Mouse (Mus musculus): ENCODE measurements around the gene Sh3glb2. TPM values are rescaled to one million over a fixed set of nuclear protein-coding genes. Genes with fewer than 3 reads are reported as not detected.

Sh3glb2 gene
- polyA plus RNA-seq, 1 experiment from 2014 or later, result 89.3 TPM

- Histone ChIP-seq H3K27me3 (ENCODE audit: insufficient read depth, poor library complexity, severe bottlenecking) (no peaks in the 10 kb centered on the region), H3K36me3 (peaks cover 98% of the 10 kb centered on the region), H3K27ac (no peak overlapping the region), H3K4me1 (replicated peaks) (no peaks in the 10 kb centered on the region), H3K9me3 (no peaks in the 10 kb centered on the region), H3K4me3 (no peak overlapping the region)
- 93% methylated on average over 4 of the region's 4 CpGs for WGBS
- no peak for DNase-seq (ENCODE audit: low spot score)
These were observed 43.0 kb downstream of the Sh3glb2 start for GRCm38 (mm10) chr2:30316136-30316535.

- DNase-seq (ENCODE audit: low spot score), result no peak
- no peak overlapping the region for H3K4me3 ChIP-seq
- no peaks in the 10 kb centered on the region for H3K9me3 ChIP-seq
- 94% methylated on average over 2 of the region's 2 CpGs for WGBS
- H3K27ac ChIP-seq, result no peak overlapping the region
- H3K27me3 ChIP-seq (ENCODE audit: insufficient read depth, poor library complexity, severe bottlenecking), result no peaks in the 10 kb centered on the region
- peaks cover 98% of the 10 kb centered on the region for H3K36me3 ChIP-seq
- H3K4me1 ChIP-seq (replicated peaks), result no peaks in the 10 kb centered on the region
These were observed 47.7 kb downstream of the Sh3glb2 start for GRCm38 (mm10) chr2:30311481-30311880.

- H3K4me1 ChIP-seq (replicated peaks), result no peaks in the 10 kb centered on the region
- peaks cover 98% of the 10 kb centered on the region for H3K36me3 ChIP-seq
- no peaks in the 10 kb centered on the region for H3K27me3 ChIP-seq (ENCODE audit: insufficient read depth, poor library complexity, severe bottlenecking)
- H3K27ac ChIP-seq, result no peak overlapping the region
- H3K9me3 ChIP-seq, result no peaks in the 10 kb centered on the region
- no peak overlapping the region for H3K4me3 ChIP-seq
- 92% methylated on average over 3 of the region's 3 CpGs for WGBS
- no peak for DNase-seq (ENCODE audit: low spot score)
These were observed 49.8 kb downstream of the Sh3glb2 start for GRCm38 (mm10) chr2:30309351-30309750.

GRCm38 (mm10) chr2:30306087-30306486 lies 53.0 kb downstream of the Sh3glb2 start:
- H3K4me3 ChIP-seq, result no peak overlapping the region
- H3K36me3 ChIP-seq, result peaks cover 100% of the 10 kb centered on the region
- no peaks in the 10 kb centered on the region for H3K9me3 ChIP-seq
- DNase-seq (ENCODE audit: low spot score), result no peak
- 95% methylated on average over 7 of the region's 7 CpGs for WGBS
- H3K4me1 ChIP-seq (replicated peaks), result no peaks in the 10 kb centered on the region
- H3K27ac ChIP-seq, result no peak overlapping the region
- no peaks in the 10 kb centered on the region for H3K27me3 ChIP-seq (ENCODE audit: insufficient read depth, poor library complexity, severe bottlenecking)

DNA sequence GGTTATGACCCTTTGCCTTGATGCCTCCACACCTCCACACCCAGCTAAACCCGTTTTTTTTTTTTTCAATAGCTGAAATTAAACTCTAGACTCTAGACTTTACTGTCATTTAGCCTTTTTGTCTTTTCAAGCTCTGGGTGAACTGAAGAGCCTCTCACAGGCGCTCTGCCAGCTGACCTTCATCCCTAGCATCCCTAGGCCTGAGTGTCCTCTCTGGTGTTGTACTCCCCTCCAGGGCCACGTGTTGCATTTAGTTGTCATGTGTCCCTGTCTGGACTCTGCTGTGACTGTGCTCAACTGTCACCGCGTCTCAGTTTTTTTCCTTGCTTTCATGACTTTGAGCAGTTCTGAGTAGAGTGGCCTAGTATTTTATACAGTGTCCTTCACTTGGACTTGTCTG lies 59.2 kb downstream of the Sh3glb2 start:
- Histone ChIP-seq H3K9me3 (no peaks in the 10 kb centered on the region), H3K36me3 (peaks cover 100% of the 10 kb centered on the region), H3K4me1 (replicated peaks) (no peaks in the 10 kb centered on the region), H3K27ac (no peak overlapping the region), H3K27me3 (ENCODE audit: insufficient read depth, poor library complexity, severe bottlenecking) (no peaks in the 10 kb centered on the region), H3K4me3 (no peak overlapping the region)
- 89% methylated on average over 5 of the region's 5 CpGs for WGBS
- no peak for DNase-seq (ENCODE audit: low spot score)

GRCm38 (mm10) chr2:30299525-30299924 lies 59.6 kb downstream of the Sh3glb2 start:
- Histone ChIP-seq H3K27ac (no peak overlapping the region), H3K4me3 (no peak overlapping the region), H3K36me3 (peaks cover 95% of the 10 kb centered on the region), H3K4me1 (replicated peaks) (no peaks in the 10 kb centered on the region), H3K9me3 (no peaks in the 10 kb centered on the region), H3K27me3 (ENCODE audit: insufficient read depth, poor library complexity, severe bottlenecking) (no peaks in the 10 kb centered on the region)
- DNase-seq (ENCODE audit: low spot score), result no peak
- WGBS, result 87% methylated on average over 3 of the region's 3 CpGs

Other genes with a start within 250 kb of the Sh3glb2 start
- 6.5 and 8.7 TPM in 2 replicates for gene Zer1, start 234.8 kb downstream of the Sh3glb2 start, polyA plus RNA-seq (2016; fragmentation: Nextera tagmentation; extraction: Ambion mirVana)
- gene Tbc1d13, start 225.6 kb downstream of the Sh3glb2 start, polyA plus RNA-seq (2016; fragmentation: Nextera tagmentation; extraction: Ambion mirVana), result 6.9 and 10.2 TPM in 2 replicates
- gene Endog, start 187.8 kb downstream of the Sh3glb2 start, polyA plus RNA-seq (2016; fragmentation: Nextera tagmentation; extraction: Ambion mirVana), result 15.9 and 17.5 TPM in 2 replicates
- 79.7 and 87.6 TPM in 2 replicates for gene Spout1, start 180.9 kb downstream of the Sh3glb2 start, polyA plus RNA-seq (2016; fragmentation: Nextera tagmentation; extraction: Ambion mirVana)
- gene Kyat1, start 153.5 kb downstream of the Sh3glb2 start, polyA plus RNA-seq (2016; fragmentation: Nextera tagmentation; extraction: Ambion mirVana), result 9.0 and 11.4 TPM in 2 replicates
- 38.3 and 43.4 TPM in 2 replicates for gene Lrrc8a, start 121.6 kb downstream of the Sh3glb2 start, polyA plus RNA-seq (2016; fragmentation: Nextera tagmentation; extraction: Ambion mirVana)
- gene Gm28035, start 118.8 kb downstream of the Sh3glb2 start, polyA plus RNA-seq (2016; fragmentation: Nextera tagmentation; extraction: Ambion mirVana), result 0.10 TPM in 1 of 2 replicates, not detected in the other
- 3.1 and 5.5 TPM in 2 replicates for gene Phyhd1, start 93.1 kb downstream of the Sh3glb2 start, polyA plus RNA-seq (2016; fragmentation: Nextera tagmentation; extraction: Ambion mirVana)
- not detected in 2 replicates for gene Gm28038, start 78.3 kb downstream of the Sh3glb2 start, polyA plus RNA-seq (2016; fragmentation: Nextera tagmentation; extraction: Ambion mirVana)
- gene Dolk, start 73.0 kb downstream of the Sh3glb2 start, polyA plus RNA-seq (2016; fragmentation: Nextera tagmentation; extraction: Ambion mirVana), result 25.7 and 26.6 TPM in 2 replicates
- gene Nup188, start 72.9 kb downstream of the Sh3glb2 start, polyA plus RNA-seq (2016; fragmentation: Nextera tagmentation; extraction: Ambion mirVana), result 62.2 and 62.6 TPM in 2 replicates
- 29.7 and 33.6 TPM in 2 replicates for gene Miga2, start 4.9 kb upstream of the Sh3glb2 start, polyA plus RNA-seq (2016; fragmentation: Nextera tagmentation; extraction: Ambion mirVana)
- 52.9 and 55.6 TPM in 2 replicates for gene Dolpp1, start 32.9 kb upstream of the Sh3glb2 start, polyA plus RNA-seq (2016; fragmentation: Nextera tagmentation; extraction: Ambion mirVana)
- 22.4 and 26.7 TPM in 2 replicates for gene Crat, start 56.5 kb upstream of the Sh3glb2 start, polyA plus RNA-seq (2016; fragmentation: Nextera tagmentation; extraction: Ambion mirVana)
- 149 and 151 TPM in 2 replicates for gene Ptpa, start 56.7 kb upstream of the Sh3glb2 start, polyA plus RNA-seq (2016; fragmentation: Nextera tagmentation; extraction: Ambion mirVana)
- gene Ier5l, start 114.9 kb upstream of the Sh3glb2 start, polyA plus RNA-seq (2016; fragmentation: Nextera tagmentation; extraction: Ambion mirVana), result 3.1 and 3.3 TPM in 2 replicates
- gene Cstad, start 235.7 kb upstream of the Sh3glb2 start, polyA plus RNA-seq (2016; fragmentation: Nextera tagmentation; extraction: Ambion mirVana), result 0.33 and 0.47 TPM in 2 replicates